ENCODE assay signal across 12 mouse cellular contexts in the genomic region with DNA sequence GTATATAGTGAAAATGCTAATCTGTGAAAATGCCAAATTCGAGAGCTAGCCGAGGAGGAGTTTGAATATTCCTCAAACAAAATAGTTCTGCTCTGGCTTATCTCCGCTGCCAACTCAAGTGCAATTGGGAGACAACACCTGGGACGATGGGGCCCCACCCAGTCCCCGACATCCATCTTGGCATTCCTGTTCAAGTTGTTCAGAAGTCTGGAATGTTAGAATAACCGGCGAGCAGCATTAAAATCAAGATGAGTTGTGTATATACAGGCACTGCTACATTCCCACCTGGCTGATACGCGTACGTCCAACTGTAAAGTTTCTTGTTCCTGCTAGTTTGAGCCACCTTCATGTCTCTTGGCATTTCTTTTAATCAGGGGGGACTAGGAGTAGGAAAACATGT.
"Had no signal": no experiment of that assay in that cellular context is flagged by ENCODE, and none has a peak within 500 bp of the region (broad histone marks: within the 10 kb centered on the region; RNA-seq: fewer than 3 reads in every experiment).

No protein-coding gene starts in this region.

- H3K9me3 ChIP-seq: liver, embryonic 15.5 days; midbrain, embryonic 12.5 days had no signal

- H3K36me3 ChIP-seq: liver, embryonic 15.5 days; midbrain, embryonic 12.5 days had no signal

- H3K27ac ChIP-seq: kidney, postnatal 0 days; liver, embryonic 15.5 days; midbrain, embryonic 12.5 days had no signal

- H3K4me1 ChIP-seq: liver, embryonic 15.5 days; megakaryocyte, embryonic 14.5 days; midbrain, embryonic 12.5 days had no signal

- H3K27me3 ChIP-seq: liver, embryonic 15.5 days; megakaryocyte, embryonic 14.5 days; midbrain, embryonic 12.5 days had no signal

- DNase-seq: kidney, adult 8-10 months; kidney, postnatal 36 days; left cerebral cortex, postnatal 4 days; right cerebral cortex, postnatal 14 days; thymus, postnatal 4 days had no signal

- H3K9ac ChIP-seq: liver, embryonic 15.5 days; midbrain, embryonic 12.5 days had no signal

- H3K4me3 ChIP-seq: liver, embryonic 15.5 days; megakaryocyte, embryonic 14.5 days; midbrain, embryonic 12.5 days had no signal

- ATAC-seq: intestine, embryonic 16.5 days; midbrain, embryonic 16.5 days had no signal

- H3K4me2 ChIP-seq: liver, embryonic 11.5 days; liver, embryonic 15.5 days; midbrain, embryonic 12.5 days had no signal
